Mouse (Mus musculus) layer of hippocampus, adult 18-20 months (tissue): Measurements from ENCODE around the gene Lins1. TPM values are rescaled to one million over a fixed set of nuclear protein-coding genes. Genes with fewer than 3 reads are reported as not detected.

Experiments
- DNase-seq, 2 experiments: peaks; one replicate each; pipeline ENCODE4 v3.0.0; 2022; ENCODE audit warnings: low spot score in 2 of 2
- total RNA-seq, 2 experiments: library from RNA; stranded (reverse); gene quantifications; 2 replicates each; pipeline ENCODE4 v1.2.3; 2021

The Lins1 gene
- total RNA-seq, 2 experiments from 2014 or later = 8.9 to 10.4 TPM

GRCm38 (mm10) chr7:66728072-66728471 lies 38.4 kb downstream of the Lins1 start:
- DNase-seq = no peak

DNA sequence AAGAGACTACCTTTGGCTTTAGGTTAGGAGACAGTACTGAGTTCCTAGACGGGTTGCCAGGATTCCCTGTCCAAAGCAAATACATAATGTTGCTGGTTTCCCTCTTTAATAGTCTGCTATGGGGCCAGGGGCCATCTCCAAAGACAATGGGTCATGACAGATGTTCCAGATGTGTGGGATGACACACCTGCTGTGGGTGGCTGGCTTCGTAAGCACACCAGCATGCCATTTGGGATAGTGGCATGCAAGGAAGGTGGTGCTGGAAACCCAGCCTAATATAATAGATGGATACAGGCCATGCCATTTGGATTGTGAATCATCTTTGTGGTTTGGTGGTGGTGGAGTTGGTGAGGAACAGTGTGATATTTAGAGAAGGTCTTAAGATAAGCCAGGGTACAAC lies 39.5 kb downstream of the Lins1 start:
- DNase-seq = no peak

DNA sequence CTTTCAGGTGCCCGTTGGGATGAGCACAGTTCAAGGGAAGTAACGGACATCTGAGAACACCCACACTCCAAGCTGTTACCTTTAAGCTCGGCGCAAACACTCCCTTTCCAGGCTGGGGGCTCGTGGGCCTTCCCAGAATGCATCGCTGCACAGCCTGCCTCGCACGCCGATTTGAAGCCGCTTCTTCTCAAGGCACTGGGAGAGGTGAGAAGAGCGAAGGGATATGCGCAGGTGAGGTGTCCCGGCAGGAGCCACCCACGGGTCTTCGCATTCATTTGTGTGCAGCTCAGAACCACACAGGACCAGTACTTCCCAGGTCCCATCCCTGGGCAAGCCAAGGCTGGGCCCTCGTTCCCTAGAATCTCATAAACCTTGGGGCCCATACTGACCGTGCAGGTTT lies 43.7 kb downstream of the Lins1 start:
- no peak for DNase-seq

- no peak for DNase-seq
These were observed 44.2 kb downstream of the Lins1 start for GRCm38 (mm10) chr7:66733882-66734281.

GRCm38 (mm10) chr7:66734466-66734865 lies 44.8 kb downstream of the Lins1 start:
- no peak for DNase-seq

DNA sequence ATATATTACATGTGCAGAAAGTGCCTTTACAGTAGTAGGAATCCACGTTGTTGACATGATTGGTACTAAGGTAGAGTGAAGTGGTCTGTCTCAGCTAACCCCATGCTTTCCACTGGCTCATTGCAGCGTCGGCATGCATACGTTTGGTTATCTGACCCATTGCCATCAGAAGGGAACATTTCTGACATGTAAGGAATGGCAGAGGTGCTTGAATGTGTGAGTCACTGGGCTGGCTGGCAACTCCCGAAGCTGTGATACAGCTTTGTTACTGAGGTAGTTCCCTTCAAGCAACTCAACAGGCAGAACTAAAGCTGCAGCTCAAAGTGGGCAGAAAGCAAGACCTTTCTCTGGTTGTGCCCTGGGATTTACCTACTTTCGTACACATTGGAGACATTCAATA lies 45.3 kb downstream of the Lins1 start:
- DNase-seq = no peak

GRCm38 (mm10) chr7:66737418-66737817 lies 47.7 kb downstream of the Lins1 start:
- no peak for DNase-seq

GRCm38 (mm10) chr7:66741008-66741407 lies 51.3 kb downstream of the Lins1 start:
- no peak for DNase-seq

DNA sequence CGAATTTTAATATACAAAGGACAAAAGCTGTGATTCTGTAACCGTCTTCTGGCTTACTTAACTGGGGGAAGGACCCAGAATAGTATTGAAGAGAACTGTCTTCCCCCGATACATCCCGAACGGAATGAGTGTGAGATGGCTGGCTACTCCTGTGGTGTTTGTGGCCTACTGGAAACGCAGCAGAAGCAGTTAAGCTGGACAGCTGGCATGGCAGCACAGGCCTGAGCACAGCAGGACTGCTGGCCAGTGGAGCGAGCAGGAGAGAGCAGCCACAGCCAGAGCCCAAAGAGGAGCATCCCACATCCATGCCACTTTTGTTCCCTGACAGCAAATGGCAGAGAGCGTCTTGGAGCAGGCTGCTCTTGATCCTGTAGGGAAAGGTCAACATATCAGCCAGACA lies 51.7 kb downstream of the Lins1 start:
- DNase-seq = no peak

DNA sequence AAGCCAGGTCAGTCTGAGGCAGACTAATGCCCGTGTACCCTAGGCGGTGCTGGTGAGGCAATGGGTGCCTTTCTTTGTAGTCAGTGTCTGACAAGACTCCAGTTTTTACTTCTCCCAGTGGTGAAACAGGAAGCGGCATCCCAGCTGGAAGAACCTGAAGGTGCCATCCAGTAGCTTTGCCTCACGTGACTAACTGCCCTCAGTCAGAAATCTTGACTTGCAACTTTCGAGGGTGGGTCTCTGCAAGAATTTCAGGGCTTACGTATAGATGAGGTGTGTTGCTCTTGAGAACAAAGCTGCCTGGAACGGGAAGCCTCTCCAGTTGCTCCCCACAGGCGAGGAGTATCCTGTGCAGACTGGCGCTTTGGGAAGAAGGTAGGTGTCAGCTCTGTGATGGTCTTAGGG lies 53.7 kb downstream of the Lins1 start, which contains the start of gene Cers3:
Cers3 (plus strand) TSS at position 128 of the 405 bp plus-strand sequence.
- DNase-seq = no peak

GRCm38 (mm10) chr7:66746972-66747371 lies 57.3 kb downstream of the Lins1 start:
- no peak for DNase-seq

DNA sequence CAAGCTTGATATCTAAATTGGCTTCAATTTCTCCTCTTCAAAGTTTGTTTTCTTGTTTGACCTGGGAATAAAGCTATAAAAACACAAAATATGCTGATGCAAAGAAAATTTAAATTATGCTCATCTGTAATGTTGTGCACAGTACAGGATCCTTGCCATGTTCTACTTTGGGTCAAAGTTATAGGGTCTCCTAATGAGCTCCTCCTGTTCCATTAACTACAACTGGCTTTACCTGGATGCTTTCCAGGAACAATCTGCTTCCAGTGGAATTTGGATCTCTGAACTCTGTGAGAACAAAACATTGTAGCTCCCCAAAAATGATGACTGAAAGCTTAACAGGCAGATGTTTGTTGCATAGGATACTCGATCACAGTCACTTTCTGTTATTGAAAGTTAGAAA lies 60.3 kb downstream of the Lins1 start:
- no peak for DNase-seq

GRCm38 (mm10) chr7:66753816-66754215 lies 64.1 kb downstream of the Lins1 start:
- DNase-seq = no peak

DNA sequence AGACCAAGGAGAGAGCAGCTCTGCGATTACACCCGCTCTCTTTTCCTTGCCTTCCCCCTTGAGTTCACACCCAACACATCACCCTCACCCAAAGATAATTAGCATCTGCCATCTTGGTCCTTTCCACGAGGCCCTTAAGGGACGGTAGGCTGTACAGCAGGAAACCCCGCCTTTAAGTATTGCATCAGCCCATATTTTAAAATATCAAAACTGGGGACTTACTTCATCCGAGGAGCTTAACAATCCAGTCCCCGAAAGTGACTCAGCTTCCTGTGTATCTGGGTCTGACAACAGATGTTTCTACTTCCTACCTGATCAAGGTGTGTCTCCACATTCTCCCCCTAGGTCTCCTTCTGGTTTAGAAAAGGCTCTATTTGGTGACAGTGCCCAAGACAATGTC lies 65.9 kb downstream of the Lins1 start:
- DNase-seq = no peak

Other genes with a start within 250 kb of the Lins1 start
- gene Asb7, start 293 bp upstream of the Lins1 start, total RNA-seq = 10 to 100 TPM; 17.3 to 19.9 TPM
- under 1 TPM; 0.28 to 0.59 TPM for gene Cers3, start 53.6 kb downstream of the Lins1 start, total RNA-seq
- gene Adamts17, start 149.8 kb downstream of the Lins1 start, total RNA-seq = 10 to 100 TPM; 20.2 to 23.8 TPM